Mouse (Mus musculus): ENCODE results near the gene Crtc3. TPM values are rescaled to one million over a fixed set of nuclear protein-coding genes. Genes with fewer than 3 reads are reported as not detected.

Gene Crtc3
- 69.2 TPM for polyA plus RNA-seq (2017; shearing (Covaris generic))

DNA sequence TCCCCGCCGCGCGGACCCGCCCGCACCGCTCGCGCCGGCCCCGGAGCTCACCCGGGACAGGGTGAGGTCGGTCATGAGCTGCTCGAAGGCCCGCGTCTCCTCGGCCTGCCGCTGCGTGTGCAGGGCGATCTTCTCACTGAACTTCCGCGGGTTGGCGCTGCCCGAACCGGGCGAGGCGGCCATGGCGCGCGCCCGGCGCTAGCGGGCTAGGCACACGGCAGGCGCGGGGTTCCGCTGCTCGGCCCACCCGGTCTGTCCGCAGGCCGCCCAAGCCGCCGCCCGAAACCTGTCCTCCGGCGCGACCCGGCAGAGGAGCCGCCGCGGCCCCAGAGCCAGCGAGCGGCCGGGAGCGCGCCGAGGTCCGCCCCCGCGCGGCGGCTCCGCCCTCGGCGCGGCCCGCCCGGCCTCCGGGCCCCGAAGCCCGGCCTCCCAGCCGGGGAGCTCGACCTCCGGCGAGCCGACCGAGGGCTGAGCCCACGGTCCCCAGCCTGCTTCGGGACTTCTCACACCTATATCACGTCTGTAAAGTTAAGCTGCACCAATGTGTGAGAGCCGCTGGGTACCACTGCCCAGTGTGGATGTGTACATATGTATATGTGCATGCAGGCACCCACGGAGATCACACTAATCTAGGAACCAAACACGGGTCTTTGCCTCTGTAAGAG, at the start of gene Crtc3:
TSS of gene Crtc3 (minus strand) at position 322 of the 665 bp plus-strand sequence.

Other genes starting within 250 kb of the Crtc3 start
- 6.6 TPM for gene Blm, start 153.8 kb downstream of the Crtc3 start, polyA plus RNA-seq (2017; shearing (Covaris generic))
- 202 TPM for gene Iqgap1, start 137.1 kb upstream of the Crtc3 start, polyA plus RNA-seq (2017; shearing (Covaris generic))
- 2.9 TPM for gene Zscan2, start 172.0 kb upstream of the Crtc3 start, polyA plus RNA-seq (2017; shearing (Covaris generic))
- 36.4 TPM for gene Wdr73, start 212.4 kb upstream of the Crtc3 start, polyA plus RNA-seq (2017; shearing (Covaris generic))
- gene Nmb, start 216.2 kb upstream of the Crtc3 start, polyA plus RNA-seq (2017; shearing (Covaris generic)): 42.4 TPM